Mouse (Mus musculus) lung, adult 2 months (tissue): ENCODE results near the gene Smg9. TPM values are rescaled to one million over a fixed set of nuclear protein-coding genes. Genes with fewer than 3 reads are reported as not detected.

Experiments
- DNase-seq: peaks from one replicate; pipeline ENCODE4 v3.0.0; 2022
- H3K4me1 ChIP-seq: fragments of 200-500 bp; 2 replicates; pipeline ENCODE4 v1.6.1; 2011; ENCODE audit warnings: low read length; ENCODE audit not compliant: control insufficient read depth, insufficient read depth
- H3K4me3 ChIP-seq: fragments of 200-500 bp; replicated peaks from 2 replicates; pipeline ENCODE3; 2011; ENCODE audit warnings: low read depth, mild to moderate bottlenecking, control low read depth, low read length; ENCODE audit errors: extremely low read depth
- CTCF ChIP-seq: fragments of 200-500 bp; IDR thresholded peaks from 2 replicates; pipeline ENCODE4 v1.5.1; 2011; ENCODE audit warnings: mild to moderate bottlenecking, low read length, control low read depth; ENCODE audit not compliant: insufficient read depth
- POLR2A ChIP-seq: fragments of 200-500 bp; IDR thresholded peaks from 2 replicates; pipeline ENCODE4 v1.6.1; 2011; ENCODE audit warnings: low read depth, mild to moderate bottlenecking, control low read depth, low read length, borderline replicate concordance; ENCODE audit errors: extremely low read depth
- WGBS: fragments of 180-500 bp; shearing (Covaris S2); methylation state at CpG from one replicate; pipeline ENCODE4 v1.1.7; 2018; 5-methylcytosine and 5-hydroxymethylcytosine counted together
- polyA plus RNA-seq: library from polyadenylated mRNA; depleted of rRNA; stranded (reverse); fragments of >200 nt; gene quantifications from 2 replicates; pipeline ENCODE4 v1.2.3, GENCODE M21; 2012

Smg9 gene
- polyA plus RNA-seq, 1 experiment: 58.4 TPM

DNA sequence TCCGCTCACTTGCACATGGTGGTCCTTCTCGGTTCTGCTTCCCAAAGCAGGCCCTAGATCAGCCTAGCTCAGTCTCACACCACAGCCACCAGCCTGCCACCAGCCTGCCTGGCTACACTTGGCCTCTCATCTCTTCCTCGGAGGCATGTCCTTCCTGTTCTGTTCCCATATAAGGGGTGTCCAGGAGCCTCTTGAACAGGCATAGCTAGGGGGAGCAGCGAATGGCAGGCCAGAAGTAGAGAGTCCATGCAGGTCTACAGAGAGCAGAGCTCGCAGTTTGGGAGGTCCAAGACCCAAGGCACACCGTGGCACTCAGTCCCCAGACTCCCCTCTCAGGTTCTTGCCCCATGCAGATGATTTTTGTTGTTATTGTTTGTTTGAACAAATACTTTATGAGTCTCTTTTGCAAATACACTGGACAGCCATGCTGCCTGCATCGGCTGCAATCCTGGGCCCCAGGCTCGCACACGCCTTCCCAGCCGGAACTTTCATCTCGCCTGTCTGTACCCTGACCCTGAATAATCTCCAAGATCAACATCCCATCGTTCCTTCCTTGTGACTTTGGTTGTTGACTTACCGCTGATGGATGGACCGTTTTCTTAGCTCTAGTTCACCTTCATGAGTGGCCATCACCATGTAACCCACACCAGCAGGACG lies 23.8 kb downstream of the Smg9 start:
- no peak for TF ChIP-seq CTCF
- TF ChIP-seq POLR2A: no peak
- H3K4me1 ChIP-seq: no peaks in the 10 kb centered on the region
- 79% methylated on average over 15 of the region's 15 CpGs for WGBS

GRCm38 (mm10) chr7:24423956-24424732 lies 24.7 kb downstream of the Smg9 start:
- TF ChIP-seq CTCF (no peak), POLR2A (no peak)

More for the DNA sequence above, 23.8 kb downstream of the Smg9 start:
- DNase-seq: no peak
- no peak overlapping the region for H3K4me3 ChIP-seq

DNA sequence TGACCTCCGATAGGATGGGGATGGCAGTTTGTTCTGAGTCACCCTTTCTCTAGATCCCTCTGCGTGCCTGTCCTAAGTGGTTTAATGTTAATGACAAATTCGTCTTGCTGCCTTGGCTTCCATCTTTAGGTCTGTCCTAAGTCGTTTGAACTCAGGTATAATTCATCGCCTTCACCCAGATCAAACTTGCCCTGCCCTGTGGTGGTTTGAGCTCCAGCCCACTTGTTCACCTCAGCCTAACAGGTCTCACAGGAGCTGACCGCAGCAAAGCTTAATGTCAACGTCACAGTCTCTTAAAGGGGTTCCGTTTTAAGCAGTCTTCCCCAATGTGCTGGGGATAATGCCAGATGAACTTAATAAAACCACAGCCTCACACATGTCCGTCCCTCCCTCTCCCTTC lies 26.5 kb downstream of the Smg9 start:
- no peaks in the 10 kb centered on the region for H3K4me1 ChIP-seq
- 76% methylated on average over 9 of the region's 9 CpGs for WGBS
- no peak for TF ChIP-seq CTCF
- TF ChIP-seq POLR2A: no peak
- no peak overlapping the region for H3K4me3 ChIP-seq
- DNase-seq: no peak

More at GRCm38 (mm10) chr7:24423956-24424732, 24.7 kb downstream of the Smg9 start:
- Histone ChIP-seq H3K4me1 (no peaks in the 10 kb centered on the region), H3K4me3 (no peak overlapping the region)
- DNase-seq: no peak
- WGBS: 67% methylated on average over 12 of the region's 12 CpGs

GRCm38 (mm10) chr7:24427168-24427567 lies 27.7 kb downstream of the Smg9 start:
- no peak for DNase-seq
- no peak overlapping the region for H3K4me3 ChIP-seq
- no peaks in the 10 kb centered on the region for H3K4me1 ChIP-seq
- TF ChIP-seq CTCF: no peak
- no peak for TF ChIP-seq POLR2A
- 97% methylated on average over 8 of the region's 8 CpGs for WGBS

DNA sequence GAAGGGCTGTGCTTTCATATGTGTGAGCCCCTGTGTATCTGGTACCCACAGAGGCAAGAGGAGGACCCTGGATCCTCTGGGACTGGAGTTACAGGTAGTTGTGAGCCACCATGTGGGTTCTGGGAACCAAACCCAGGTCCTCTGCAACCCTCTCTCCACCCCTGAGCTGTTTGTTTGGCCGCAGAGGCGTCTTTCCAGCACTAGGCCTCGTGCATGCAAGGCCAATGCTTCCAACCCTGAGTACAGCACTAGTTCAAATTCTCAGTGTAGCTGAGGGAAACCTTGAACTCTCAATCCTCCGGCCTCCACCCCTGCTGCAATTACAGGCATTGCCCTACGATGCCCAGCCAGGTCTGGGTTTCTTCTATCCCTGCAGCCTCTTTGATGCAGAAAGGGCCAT lies 29.3 kb downstream of the Smg9 start:
- no peak for TF ChIP-seq POLR2A
- TF ChIP-seq CTCF: no peak
- WGBS: 89% methylated on average over 5 of the region's 5 CpGs

DNA sequence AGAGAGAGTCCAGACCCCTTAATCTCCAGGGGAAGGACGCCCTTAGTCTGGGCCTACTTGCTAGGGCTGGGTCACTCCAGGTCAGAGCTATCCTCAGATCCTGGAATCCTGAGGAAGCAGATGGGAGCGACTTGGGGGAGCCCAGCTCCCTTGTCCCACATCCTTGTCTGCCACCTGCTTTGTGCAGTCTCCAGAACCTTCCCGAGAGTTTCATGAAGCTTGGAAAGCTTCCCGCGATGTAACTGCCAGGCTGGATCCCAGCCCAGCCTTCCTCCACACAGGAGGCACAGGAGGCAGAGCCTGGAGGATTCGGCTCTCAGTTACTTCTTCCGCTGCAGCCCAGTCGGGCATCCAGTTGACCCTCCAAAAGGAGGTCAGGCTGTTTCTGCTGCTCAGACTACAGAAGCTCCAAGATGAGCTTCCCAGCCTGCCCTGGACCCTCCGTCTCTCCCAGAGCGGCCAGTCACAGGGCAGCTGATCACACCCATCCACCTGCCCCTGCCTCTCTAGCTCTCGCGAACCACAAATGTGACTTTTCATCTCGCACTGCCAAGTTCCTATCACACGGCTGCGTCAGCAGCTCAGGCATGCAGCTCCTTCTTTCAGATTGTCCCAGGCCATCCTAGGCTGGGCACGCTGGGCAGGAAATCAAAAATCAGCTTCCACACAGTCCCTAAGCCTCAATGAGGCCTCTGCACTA lies 30.1 kb downstream of the Smg9 start:
- TF ChIP-seq POLR2A (no peak), CTCF (no peak)
- WGBS: 55% methylated on average over 16 of the region's 16 CpGs

More for the DNA sequence above, 29.3 kb downstream of the Smg9 start:
- no peak for DNase-seq
- Histone ChIP-seq H3K4me3 (no peak overlapping the region), H3K4me1 (no peaks in the 10 kb centered on the region)

GRCm38 (mm10) chr7:24430551-24431345 lies 31.3 kb downstream of the Smg9 start:
- no peak for DNase-seq
- Histone ChIP-seq H3K4me3 (no peak overlapping the region), H3K4me1 (no peaks in the 10 kb centered on the region)
- WGBS: 88% methylated on average over 15 of the region's 15 CpGs
- TF ChIP-seq POLR2A (no peak), CTCF (no peak)

More for the DNA sequence above, 30.1 kb downstream of the Smg9 start:
- Histone ChIP-seq H3K4me1 (no peaks in the 10 kb centered on the region), H3K4me3 (no peak overlapping the region)
- no peak for DNase-seq

DNA sequence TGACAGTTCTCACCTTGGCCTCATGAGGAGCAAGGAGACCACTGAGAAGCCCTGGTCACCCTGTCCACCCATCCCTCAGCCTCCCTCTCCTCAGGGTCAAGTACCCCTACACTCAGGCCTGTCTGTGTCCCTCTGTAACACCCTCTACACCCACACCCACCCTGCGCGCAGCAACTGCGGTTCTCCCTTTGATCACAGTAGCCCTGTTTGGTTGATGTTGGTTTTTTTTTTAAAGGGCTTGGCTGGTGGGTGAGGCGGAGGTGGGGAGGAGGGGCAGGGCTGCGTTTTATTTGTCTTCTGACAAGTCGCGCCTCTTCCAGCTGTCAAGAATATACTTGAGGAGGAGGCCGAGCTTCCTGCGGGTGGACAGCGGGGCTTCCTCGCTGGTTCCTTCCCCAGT lies 32.3 kb downstream of the Smg9 start:
- H3K4me3 ChIP-seq: no peak overlapping the region
- H3K4me1 ChIP-seq: no peaks in the 10 kb centered on the region
- 27% methylated on average over 11 of the region's 11 CpGs for WGBS
- no peak for DNase-seq
- TF ChIP-seq POLR2A (no peak), CTCF (no peak)

DNA sequence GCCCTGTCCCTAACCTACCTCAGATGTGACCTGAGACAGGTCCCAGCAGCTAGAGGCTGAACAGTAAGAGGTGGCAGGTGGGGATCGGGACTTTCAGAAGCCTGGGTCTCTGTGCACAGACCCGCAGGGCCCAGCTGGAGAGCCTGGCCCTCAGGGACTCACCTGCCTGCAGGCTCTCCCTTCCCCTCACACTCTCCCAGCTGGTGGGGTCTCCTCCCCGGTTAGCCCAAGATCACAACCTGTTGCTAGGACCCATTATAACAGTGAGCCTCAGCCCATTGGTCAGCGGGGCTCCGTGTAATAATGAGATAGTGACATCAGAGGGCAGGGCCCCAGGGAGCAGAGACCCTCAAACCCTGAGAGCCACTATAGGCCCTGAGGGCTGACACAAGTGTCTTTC lies 35.9 kb downstream of the Smg9 start:
- Histone ChIP-seq H3K4me3 (no peak overlapping the region), H3K4me1 (no peaks in the 10 kb centered on the region)
- no peak for DNase-seq
- TF ChIP-seq CTCF (no peak), POLR2A (no peak)
- whole genome bisulfite sequencing: 75% methylated on average over 5 of the region's 5 CpGs
